Mouse (Mus musculus) monocyte, adult 5-6 weeks (primary cell): ENCODE measurements around the gene Agap1. TPM values are rescaled to one million over a fixed set of nuclear protein-coding genes. Genes with fewer than 3 reads are reported as not detected.

Source experiments
- ATAC-seq: fragments of 153-309, 156-312 bp; replicated peaks from 2 replicates; pipeline ENCODE4 v1.8.0; 2017; ENCODE audit warnings: mild to moderate bottlenecking; ENCODE audit not compliant: low TSS enrichment, insufficient number of reproducible peaks, severe bottlenecking, poor library complexity, low FRiP score
- total RNA-seq: library from RNA; stranded (forward); fragments of 200-1000, 200-491, 200-594 nt; gene quantifications from 3 replicates; pipeline ENCODE4 v1.2.3, GENCODE M21; 2017

The Agap1 gene
- total RNA-seq, 1 experiment from 2014 or later: 1.3 TPM

GRCm38 (mm10) chr1:89622801-89623200, 168.2 kb downstream of the Agap1 start:
- ATAC-seq: no peak

GRCm38 (mm10) chr1:89625312-89625711, 170.7 kb downstream of the Agap1 start:
- ATAC-seq: no peak

- no peak for ATAC-seq
These were observed 171.4 kb downstream of the Agap1 start for GRCm38 (mm10) chr1:89625967-89626366.

GRCm38 (mm10) chr1:89626940-89627339, 172.3 kb downstream of the Agap1 start:
- no peak for ATAC-seq

- ATAC-seq: no peak
These were observed 173.0 kb downstream of the Agap1 start for GRCm38 (mm10) chr1:89627650-89628049.

- no peak for ATAC-seq
These were observed 176.2 kb downstream of the Agap1 start for GRCm38 (mm10) chr1:89630836-89631235.

GRCm38 (mm10) chr1:89631747-89632146, 177.1 kb downstream of the Agap1 start:
- no peak for ATAC-seq

- no peak for ATAC-seq
These were observed 179.4 kb downstream of the Agap1 start for GRCm38 (mm10) chr1:89634055-89634454.

GRCm38 (mm10) chr1:89635131-89635530, 180.5 kb downstream of the Agap1 start:
- ATAC-seq: no peak

GRCm38 (mm10) chr1:89637670-89638069, 183.1 kb downstream of the Agap1 start:
- no peak for ATAC-seq

GRCm38 (mm10) chr1:89643445-89644100, 189.0 kb downstream of the Agap1 start:
- ATAC-seq: no peak

GRCm38 (mm10) chr1:89644120-89644519, 189.5 kb downstream of the Agap1 start:
- ATAC-seq: peak; percentile 95

- ATAC-seq: peak; percentile 68; the same call in 1 of the 2 replicates
These were observed 191.9 kb downstream of the Agap1 start for GRCm38 (mm10) chr1:89646326-89647018.

- ATAC-seq: no peak
These were observed 192.9 kb downstream of the Agap1 start for GRCm38 (mm10) chr1:89647505-89647904.

- ATAC-seq: no peak
These were observed 196.0 kb downstream of the Agap1 start for GRCm38 (mm10) chr1:89650557-89650956.

- ATAC-seq: no peak
These were observed 201.6 kb downstream of the Agap1 start for GRCm38 (mm10) chr1:89656167-89656566.

- no peak for ATAC-seq
These were observed 202.2 kb downstream of the Agap1 start for GRCm38 (mm10) chr1:89656643-89657321.

GRCm38 (mm10) chr1:89660804-89661203, 206.2 kb downstream of the Agap1 start:
- no peak for ATAC-seq

GRCm38 (mm10) chr1:89666154-89666553, 211.5 kb downstream of the Agap1 start:
- ATAC-seq: no peak

GRCm38 (mm10) chr1:89667387-89667786, 212.8 kb downstream of the Agap1 start:
- no peak for ATAC-seq
